Mouse (Mus musculus) cortical plate, adult 2 months (tissue): ENCODE measurements around the gene Chchd3.

Experiments used
- CTCF ChIP-seq: fragments of 200-500 bp; IDR thresholded peaks from 2 replicates; pipeline ENCODE4 v1.5.1; 2011; ENCODE audit warnings: mild to moderate bottlenecking, control low read depth, low read length; ENCODE audit not compliant: insufficient read depth; ENCODE audit errors: extremely low read depth
- POLR2A ChIP-seq: fragments of 200-500 bp; IDR thresholded peaks from 2 replicates; pipeline ENCODE4 v1.6.1; 2011; ENCODE audit warnings: mild to moderate bottlenecking, low read length, control low read depth; ENCODE audit not compliant: insufficient read depth; ENCODE audit errors: extremely low read depth

DNA sequence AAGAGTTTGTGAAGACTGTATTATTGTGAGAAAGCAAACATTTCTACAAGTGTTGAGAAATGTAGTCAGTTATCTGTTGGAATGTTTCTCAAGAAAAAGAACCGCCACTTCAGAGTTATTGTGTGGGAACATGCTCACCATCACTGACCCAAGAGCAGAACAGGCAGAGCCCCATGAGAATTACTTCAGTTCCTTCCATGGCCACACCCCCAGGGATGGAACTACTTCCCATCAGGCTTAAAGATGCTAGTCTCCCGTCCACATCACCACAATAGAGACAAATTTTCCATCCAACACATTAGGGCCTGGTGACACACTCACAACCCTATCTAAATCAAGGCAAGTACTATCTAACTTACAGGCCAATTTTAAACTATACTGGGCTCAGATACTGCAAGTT is 28.4 kb downstream of the Chchd3 start:
- TF ChIP-seq POLR2A (no peak), CTCF (no peak)
